In the genomic region with DNA sequence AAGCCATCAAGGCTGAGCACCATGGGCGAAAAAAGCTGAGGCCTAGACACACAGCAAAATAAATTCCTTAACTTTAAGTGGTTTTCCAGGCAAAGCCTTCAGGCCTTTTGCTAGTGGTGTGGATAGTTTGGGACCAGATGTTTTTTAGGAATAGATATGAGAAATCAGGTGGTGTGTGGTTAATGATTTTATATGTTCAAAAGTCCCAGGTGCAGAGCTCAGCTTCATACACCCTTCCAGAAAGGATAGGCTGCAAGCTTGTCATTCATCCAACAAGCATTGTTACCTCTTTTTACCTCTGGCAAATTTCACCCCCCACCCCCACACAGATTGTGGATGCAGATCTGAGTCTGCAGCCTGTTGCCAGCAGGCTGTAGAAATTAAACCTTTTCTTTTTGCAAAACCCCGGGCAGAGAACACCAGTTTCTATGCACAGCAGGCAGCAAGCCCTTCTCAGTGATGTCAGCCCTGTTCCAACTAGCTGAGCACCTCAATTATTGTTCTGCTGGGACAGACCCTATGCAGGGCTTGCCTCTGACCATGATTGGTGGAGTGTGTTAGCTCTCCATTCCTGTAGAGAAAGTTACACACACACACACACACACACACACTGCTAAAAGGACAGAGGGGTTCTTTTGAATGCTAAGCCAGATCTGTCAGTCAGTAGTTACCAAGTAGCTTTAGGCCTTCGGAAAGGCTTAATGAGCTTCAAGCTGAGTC, we compare ENCODE assay signal across 18 mouse cellular contexts.
DNase-seq lines count a peak whose midpoint lies in the region; ATAC-seq and TF ChIP-seq lines count a peak whose summit lies in the region.
"Had no signal": no experiment of that assay in that cellular context is flagged by ENCODE, and none has a peak within 500 bp of the region (broad histone marks: within the 10 kb centered on the region; RNA-seq: fewer than 3 reads in every experiment).

No protein-coding gene starts in this region.

- H3K4me1 ChIP-seq in intestine, postnatal 0 days (replicated peaks; ENCODE audit: control insufficient read depth, insufficient read depth, low read length) = peaks cover 12% of the 10 kb centered on the region; the same call in 1 of the 2 replicates
- peaks cover 4% of the 10 kb centered on the region; the same call in 1 of the 2 replicates for H3K4me1 ChIP-seq in intestine, embryonic 15.5 days (replicated peaks)
- H3K4me1 ChIP-seq in forebrain, embryonic 12.5 days = peaks cover 11% of the 10 kb centered on the region
- H3K4me1 ChIP-seq in limb, embryonic 15.5 days = peaks cover 14% of the 10 kb centered on the region; the same call in 1 of the 2 replicates
- no peaks in the 10 kb centered on the region for H3K4me1 ChIP-seq in heart, embryonic 11.5 days (ENCODE audit: control insufficient read depth, insufficient read depth, low read length)
- H3K4me1 ChIP-seq: embryonic facial prominence, embryonic 15.5 days; heart, embryonic 12.5 days had no signal

- no peak for TF ChIP-seq CTCF in intestine, postnatal 0 days (IDR thresholded peaks at IDR 0.05; ENCODE audit: low read depth)
- no peak for TF ChIP-seq CTCF in brain, embryonic 14.5 days (IDR thresholded peaks at IDR 0.05; ENCODE audit: borderline replicate concordance, extremely low read depth, insufficient read depth, insufficient read length)

- no peaks in the 10 kb centered on the region for H3K36me3 ChIP-seq in intestine, postnatal 0 days (ENCODE audit: control insufficient read depth, insufficient read depth)
- no peaks in the 10 kb centered on the region for H3K36me3 ChIP-seq in intestine, embryonic 15.5 days
- no peaks in the 10 kb centered on the region for H3K36me3 ChIP-seq in forebrain, embryonic 12.5 days (replicated peaks)
- H3K36me3 ChIP-seq in limb, embryonic 15.5 days = no peaks in the 10 kb centered on the region
- H3K36me3 ChIP-seq in heart, embryonic 11.5 days (ENCODE audit: control insufficient read depth, insufficient read depth, low read length) = no peaks in the 10 kb centered on the region
- H3K36me3 ChIP-seq: embryonic facial prominence, embryonic 15.5 days; heart, embryonic 12.5 days had no signal

- no peak overlapping the region for H3K27ac ChIP-seq in intestine, postnatal 0 days (ENCODE audit: low read depth, low read length)
- H3K27ac ChIP-seq in intestine, embryonic 15.5 days = no peak overlapping the region
- H3K27ac ChIP-seq in forebrain, embryonic 12.5 days = no peak overlapping the region
- peak overlapping the region; percentile 77 for H3K27ac ChIP-seq in limb, embryonic 15.5 days
- H3K27ac ChIP-seq in heart, embryonic 11.5 days (ENCODE audit: low read depth, low read length) = no peak overlapping the region
- H3K27ac ChIP-seq: embryonic facial prominence, embryonic 15.5 days; layer of hippocampus, adult 2 months; liver, embryonic 14.5 days had no signal

- WGBS in intestine, postnatal 0 days = 73% methylated on average over 3 of the region's 3 CpGs
- 69% methylated on average over 3 of the region's 3 CpGs for WGBS in intestine, embryonic 15.5 days
- 13% methylated on average over 3 of the region's 3 CpGs for WGBS in forebrain, embryonic 12.5 days
- 23% methylated on average over 3 of the region's 3 CpGs for WGBS in limb, embryonic 15.5 days
- 64% methylated on average over 3 of the region's 3 CpGs for WGBS in heart, embryonic 11.5 days (ENCODE audit: insufficient replicate concordance)

- H3K9ac ChIP-seq in intestine, postnatal 0 days (ENCODE audit: low read depth, low read length) = no peak overlapping the region
- no peak overlapping the region for H3K9ac ChIP-seq in intestine, embryonic 15.5 days
- H3K9ac ChIP-seq in forebrain, embryonic 12.5 days = no peak overlapping the region
- no peak overlapping the region for H3K9ac ChIP-seq in limb, embryonic 15.5 days
- H3K9ac ChIP-seq in heart, embryonic 11.5 days (ENCODE audit: low read depth, low read length) = no peak overlapping the region
- H3K9ac ChIP-seq: embryonic facial prominence, embryonic 15.5 days; heart, embryonic 12.5 days; liver, embryonic 14.5 days had no signal

- no peaks in the 10 kb centered on the region for H3K9me3 ChIP-seq in intestine, postnatal 0 days (ENCODE audit: control insufficient read depth)
- H3K9me3 ChIP-seq in intestine, embryonic 15.5 days = no peaks in the 10 kb centered on the region
- no peaks in the 10 kb centered on the region for H3K9me3 ChIP-seq in forebrain, embryonic 12.5 days
- H3K9me3 ChIP-seq in limb, embryonic 15.5 days = no peaks in the 10 kb centered on the region
- H3K9me3 ChIP-seq in heart, embryonic 11.5 days (replicated peaks; ENCODE audit: control insufficient read depth, low read length) = no peaks in the 10 kb centered on the region
- H3K9me3 ChIP-seq: embryonic facial prominence, embryonic 15.5 days; heart, embryonic 12.5 days had no signal

- no peak overlapping the region; the same call in 1 of the 2 replicates for H3K4me3 ChIP-seq in intestine, postnatal 0 days (ENCODE audit: low read depth, low read length)
- H3K4me3 ChIP-seq in intestine, embryonic 15.5 days (replicated peaks) = no peak overlapping the region
- no peak overlapping the region for H3K4me3 ChIP-seq in forebrain, embryonic 12.5 days (replicated peaks)
- H3K4me3 ChIP-seq in limb, embryonic 15.5 days = no peak overlapping the region
- H3K4me3 ChIP-seq in heart, embryonic 11.5 days (ENCODE audit: low read depth, low read length) = no peak overlapping the region
- H3K4me3 ChIP-seq: embryonic facial prominence, embryonic 15.5 days; heart, embryonic 12.5 days; layer of hippocampus, adult 2 months had no signal

- peak overlapping the region; percentile 31 for H3K4me2 ChIP-seq in intestine, postnatal 0 days (replicated peaks; ENCODE audit: low read depth)
- H3K4me2 ChIP-seq in intestine, embryonic 15.5 days (replicated peaks) = no peak overlapping the region
- no peak overlapping the region for H3K4me2 ChIP-seq in forebrain, embryonic 12.5 days
- no peak overlapping the region for H3K4me2 ChIP-seq in limb, embryonic 15.5 days
- no peak overlapping the region for H3K4me2 ChIP-seq in heart, embryonic 11.5 days
- H3K4me2 ChIP-seq: embryonic facial prominence, embryonic 15.5 days; heart, embryonic 12.5 days had no signal

- TF ChIP-seq POLR2A in brain, embryonic 14.5 days (IDR thresholded peaks at IDR 0.05; ENCODE audit: borderline replicate concordance, extremely low read depth, insufficient read depth, insufficient read length, poor library complexity, severe bottlenecking) = no peak

- no peak for ATAC-seq in intestine, postnatal 0 days
- ATAC-seq in intestine, embryonic 15.5 days = no peak
- peak; percentile 57; the same call in 1 of the 2 replicates for ATAC-seq in forebrain, embryonic 12.5 days (ENCODE audit: low FRiP score)
- peak; percentile 62; the same call in 1 of the 2 replicates for ATAC-seq in limb, embryonic 15.5 days (ENCODE audit: insufficient number of reproducible peaks, low FRiP score, low TSS enrichment, low read depth)
- no peak for ATAC-seq in heart, embryonic 11.5 days (replicated peaks; ENCODE audit: insufficient number of reproducible peaks, low FRiP score, low TSS enrichment)
- ATAC-seq: inflammation-experienced regulatory T-cells, adult 6 months had no signal

- peak; percentile 73 for DNase-seq in brain, embryonic 14.5 days (ENCODE audit: low read depth)
- no peak for DNase-seq in left cerebral cortex, postnatal 4 days
- DNase-seq in testis, postnatal 10 days (ENCODE audit: low spot score) = no peak
- DNase-seq: cerebellum, postnatal 36 days; gastrocnemius, postnatal 36 days; heart, postnatal 36 days; lung, postnatal 10 days; thymus, postnatal 4 days had no signal

- intact Hi-C loops in left cerebral cortex, postnatal 4 days (cut with DNase I) = loop anchor here (10.0 kb wide), 1 partner anchor 127 kb away; no protein-coding TSS in a partner anchor

- H3K27me3 ChIP-seq in intestine, postnatal 0 days (replicated peaks; ENCODE audit: control insufficient read depth, insufficient read depth, low read length) = no peaks in the 10 kb centered on the region
- H3K27me3 ChIP-seq in intestine, embryonic 15.5 days (replicated peaks) = no peaks in the 10 kb centered on the region
- H3K27me3 ChIP-seq in forebrain, embryonic 12.5 days = peaks cover 5% of the 10 kb centered on the region; the same call in 1 of the 2 replicates
- no peaks in the 10 kb centered on the region for H3K27me3 ChIP-seq in limb, embryonic 15.5 days
- no peaks in the 10 kb centered on the region for H3K27me3 ChIP-seq in heart, embryonic 11.5 days (ENCODE audit: control insufficient read depth, insufficient read depth, low read length)
- H3K27me3 ChIP-seq: embryonic facial prominence, embryonic 15.5 days; heart, embryonic 12.5 days had no signal

Comparison
In these comparisons a context has a peak if more than half of its experiments do, and no peak if none do; other contexts are left out.
1. ATAC-seq: peak in forebrain, embryonic 12.5 days (single experiment) and limb, embryonic 15.5 days (single experiment); none in intestine, postnatal 0 days (single experiment), intestine, embryonic 15.5 days (single experiment) and heart, embryonic 11.5 days (single experiment).